Mouse (Mus musculus) cortical plate, adult 2 months (tissue): Measurements from ENCODE around the gene Pde10a. TPM values are rescaled to one million over a fixed set of nuclear protein-coding genes. Genes with fewer than 3 reads are reported as not detected.
A peak's percentile ranks its signal among the peaks of the same experiment; 100 is the strongest.

Experiments
- H3K27ac ChIP-seq: fragments of 200-500 bp; 2 replicates; pipeline ENCODE4 v1.5.1; 2012; ENCODE audit warnings: low read length, control low read depth, inconsistent platforms; ENCODE audit not compliant: insufficient read depth
- H3K4me1 ChIP-seq: fragments of 200-500 bp; 2 replicates; pipeline ENCODE4 v1.6.1; 2011; ENCODE audit warnings: low read length; ENCODE audit not compliant: control insufficient read depth, insufficient read depth
- H3K4me3 ChIP-seq: fragments of 200-500 bp; 2 replicates; pipeline ENCODE4 v1.5.1; 2011; ENCODE audit warnings: mild to moderate bottlenecking, low read length, control low read depth; ENCODE audit not compliant: insufficient read depth
- CTCF ChIP-seq: fragments of 200-500 bp; IDR thresholded peaks from 2 replicates; pipeline ENCODE4 v1.5.1; 2011; ENCODE audit warnings: mild to moderate bottlenecking, control low read depth, low read length; ENCODE audit not compliant: insufficient read depth; ENCODE audit errors: extremely low read depth
- POLR2A ChIP-seq: fragments of 200-500 bp; IDR thresholded peaks from 2 replicates; pipeline ENCODE4 v1.6.1; 2011; ENCODE audit warnings: mild to moderate bottlenecking, low read length, control low read depth; ENCODE audit not compliant: insufficient read depth; ENCODE audit errors: extremely low read depth
- polyA plus RNA-seq: library from polyadenylated mRNA; depleted of rRNA; stranded (reverse); fragments of >200 nt; gene quantifications from 2 replicates; pipeline ENCODE4 v1.2.3, GENCODE M21; 2012

Gene Pde10a
- polyA plus RNA-seq, 1 experiment: 71.9 TPM

DNA sequence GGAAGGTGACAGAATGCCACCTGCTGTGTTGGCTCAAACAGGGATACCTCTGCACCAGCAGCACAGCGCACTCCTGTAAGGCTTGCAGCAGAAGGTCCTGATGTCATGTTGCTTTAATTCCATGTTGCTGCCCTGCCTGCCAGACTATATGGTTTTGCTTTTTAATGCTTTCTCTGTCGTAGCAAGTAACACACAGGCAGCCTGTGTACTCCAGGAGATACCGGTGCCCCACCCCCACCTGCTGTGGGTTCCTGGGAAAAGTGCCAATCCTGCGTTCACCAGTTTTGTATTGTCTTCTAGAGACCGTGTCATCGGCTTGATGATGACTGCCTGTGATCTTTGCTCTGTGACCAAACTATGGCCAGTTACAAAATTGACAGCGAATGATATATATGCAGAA, 449.3 kb downstream of the Pde10a start:
- TF ChIP-seq POLR2A (no peak), CTCF (no peak)
- no peak overlapping the region for H3K27ac ChIP-seq
- no peak overlapping the region for H3K4me3 ChIP-seq
- no peaks in the 10 kb centered on the region for H3K4me1 ChIP-seq

DNA sequence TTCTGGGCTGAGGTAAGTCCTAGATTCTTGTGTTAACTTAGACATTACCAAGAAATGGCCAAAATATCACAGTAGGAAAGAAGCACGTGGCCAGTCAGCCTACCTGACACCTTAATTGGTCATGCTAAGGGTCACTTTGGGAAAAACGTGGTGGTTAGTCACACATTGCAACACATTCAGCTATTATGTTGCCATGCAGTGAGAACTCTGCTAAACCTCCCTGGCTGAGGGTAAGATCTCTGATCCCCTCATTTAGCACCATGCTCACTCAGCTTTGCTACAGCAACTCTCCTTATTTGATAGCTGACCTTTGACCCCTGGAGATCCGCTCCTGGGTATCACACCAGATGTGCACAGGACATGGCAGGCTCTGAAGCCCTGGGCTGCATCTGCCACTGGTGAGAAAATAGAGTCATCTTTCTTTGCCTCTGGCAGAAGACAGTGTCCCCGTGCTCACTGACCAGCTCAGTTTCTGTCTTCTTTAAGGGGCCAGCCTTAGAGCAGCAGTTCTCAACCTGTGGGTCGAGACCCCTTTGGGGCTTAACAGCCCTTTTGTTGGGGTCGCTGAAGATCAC, 449.7 kb downstream of the Pde10a start:
- Histone ChIP-seq H3K27ac (no peak overlapping the region), H3K4me1 (no peaks in the 10 kb centered on the region), H3K4me3 (no peak overlapping the region)
- TF ChIP-seq CTCF: no peak
- TF ChIP-seq POLR2A: no peak

DNA sequence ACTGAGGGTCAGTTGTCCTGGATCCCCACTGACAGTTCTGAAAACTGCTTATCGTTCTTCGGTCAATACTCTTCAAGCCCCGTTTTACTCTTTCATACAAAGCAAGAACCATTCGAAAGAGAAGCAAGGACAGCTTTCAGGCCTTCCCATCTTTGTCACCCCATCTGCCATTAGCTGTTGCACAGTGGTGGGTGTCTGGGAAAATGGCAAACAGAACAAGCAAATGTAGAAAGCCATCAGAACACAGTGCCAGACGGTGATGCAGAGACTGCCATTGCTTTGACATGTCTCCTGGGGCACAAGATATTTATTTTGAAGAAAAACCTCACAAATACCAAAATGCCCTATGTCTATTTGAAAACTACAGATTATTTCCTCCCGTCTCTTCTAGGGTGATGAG, 451.6 kb downstream of the Pde10a start:
- no peak overlapping the region for H3K27ac ChIP-seq
- TF ChIP-seq CTCF (no peak), POLR2A (no peak)
- H3K4me1 ChIP-seq: no peaks in the 10 kb centered on the region
- no peak overlapping the region for H3K4me3 ChIP-seq

DNA sequence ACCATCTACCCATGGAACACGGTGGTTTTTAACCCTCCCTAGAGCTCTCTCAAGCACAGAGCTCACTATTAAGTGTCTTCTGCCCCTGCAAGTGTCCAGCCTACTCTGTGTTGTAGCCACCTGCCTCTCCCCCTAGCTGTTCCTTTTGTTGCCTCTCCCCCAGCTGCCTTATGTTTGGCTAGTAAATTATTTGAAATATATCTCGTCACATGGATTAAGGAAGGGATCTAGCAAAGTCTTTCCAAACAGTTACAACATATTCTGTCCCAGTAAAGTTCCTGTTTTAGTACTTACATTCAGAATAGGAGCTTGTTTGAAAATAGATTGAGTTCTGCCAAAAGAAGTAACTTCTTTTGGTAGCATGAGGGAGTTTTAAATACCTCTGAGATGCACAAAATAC, 452.1 kb downstream of the Pde10a start:
- TF ChIP-seq CTCF (no peak), POLR2A (no peak)
- H3K27ac ChIP-seq: no peak overlapping the region

DNA sequence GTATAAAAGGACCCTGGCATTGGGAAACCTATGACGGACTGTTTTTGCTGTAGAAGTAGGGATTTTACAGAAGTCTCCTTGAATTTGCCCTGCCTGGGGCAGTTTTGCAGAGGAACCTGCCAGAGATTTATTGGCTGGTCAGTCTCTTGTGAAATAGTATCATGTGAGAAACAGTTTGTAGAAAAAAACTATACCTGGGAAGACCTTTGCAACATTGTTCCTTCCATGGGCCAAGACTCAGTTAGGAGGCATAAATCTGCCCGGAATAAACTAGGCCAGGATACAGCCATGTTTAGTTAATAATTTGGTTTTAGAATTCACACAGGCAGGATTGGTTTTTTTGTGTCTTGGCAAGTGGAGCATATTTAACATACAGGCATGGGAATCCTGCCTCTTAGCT, 458.4 kb downstream of the Pde10a start:
- TF ChIP-seq POLR2A (no peak), CTCF (no peak)
- peaks cover 4% of the 10 kb centered on the region; the same call in 1 of the 2 replicates for H3K4me1 ChIP-seq
- H3K4me3 ChIP-seq: no peak overlapping the region

More for the DNA sequence above, 452.1 kb downstream of the Pde10a start:
- no peaks in the 10 kb centered on the region for H3K4me1 ChIP-seq
- no peak overlapping the region for H3K4me3 ChIP-seq

DNA sequence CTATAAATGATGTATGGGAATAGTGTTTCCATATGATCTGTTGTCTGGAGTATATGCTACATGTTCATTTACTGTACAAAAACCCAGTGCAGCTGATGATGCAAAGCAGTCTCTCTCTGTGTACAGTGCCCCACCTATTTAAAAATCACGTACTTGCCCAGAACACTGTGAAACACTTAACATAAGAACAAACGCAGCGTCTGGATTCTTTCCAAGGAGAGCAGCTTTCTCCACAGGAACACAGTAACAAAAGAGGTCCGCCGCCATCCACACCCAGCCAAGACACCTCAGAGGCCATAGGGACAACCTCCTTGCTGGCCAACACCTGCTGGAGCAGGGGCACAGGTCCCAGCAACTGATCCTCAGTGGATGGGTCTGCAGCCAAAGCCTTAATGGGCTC, 460.5 kb downstream of the Pde10a start:
- H3K27ac ChIP-seq: no peak overlapping the region
- TF ChIP-seq CTCF: no peak
- TF ChIP-seq POLR2A: no peak
- peaks cover 4% of the 10 kb centered on the region for H3K4me1 ChIP-seq
- no peak overlapping the region for H3K4me3 ChIP-seq

More for the DNA sequence above, 458.4 kb downstream of the Pde10a start:
- H3K27ac ChIP-seq: no peak overlapping the region

DNA sequence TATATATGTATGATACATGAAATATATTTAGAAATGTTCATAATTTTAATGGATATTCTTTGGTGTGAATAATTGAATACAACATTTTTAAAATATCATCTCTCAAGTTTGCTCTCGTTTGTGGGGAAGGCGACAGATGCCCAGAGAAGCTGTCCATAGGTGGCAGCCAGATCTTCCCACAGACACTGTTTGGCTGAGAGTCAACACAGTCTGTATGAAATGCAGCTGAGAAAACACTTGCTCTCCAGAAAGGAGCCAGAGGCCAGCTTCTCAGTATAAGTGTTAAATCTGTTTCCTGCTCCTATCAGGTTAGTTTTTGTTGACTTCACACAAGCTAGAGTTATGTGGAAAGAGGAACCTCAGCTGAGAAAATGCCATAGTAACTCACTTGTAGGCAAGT, 461.4 kb downstream of the Pde10a start:
- no peak for TF ChIP-seq POLR2A
- TF ChIP-seq CTCF: no peak
- no peak overlapping the region for H3K27ac ChIP-seq
- peaks cover 4% of the 10 kb centered on the region for H3K4me1 ChIP-seq
- no peak overlapping the region for H3K4me3 ChIP-seq

DNA sequence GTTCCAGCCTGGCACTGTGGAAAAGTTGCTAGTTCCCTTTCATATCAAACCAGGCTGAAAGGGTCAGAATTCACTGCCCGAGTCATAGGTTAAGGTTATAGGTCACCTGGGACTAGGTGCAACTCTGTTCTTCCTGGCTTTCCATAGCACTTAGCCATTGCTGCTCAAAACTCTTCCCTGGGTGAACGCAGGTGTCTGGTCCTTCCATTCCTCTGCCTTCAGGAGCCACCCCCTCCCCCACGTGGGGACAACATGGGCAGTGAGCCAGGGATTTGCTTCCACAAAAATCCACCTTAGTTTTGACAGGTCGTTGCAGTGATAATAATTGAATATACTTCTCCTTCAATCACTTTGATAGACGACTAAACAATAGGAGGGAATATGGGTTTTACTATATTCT, 462.2 kb downstream of the Pde10a start:
- H3K27ac ChIP-seq: no peak overlapping the region
- no peak for TF ChIP-seq CTCF
- TF ChIP-seq POLR2A: no peak
- no peak overlapping the region for H3K4me3 ChIP-seq
- H3K4me1 ChIP-seq: peaks cover 4% of the 10 kb centered on the region

DNA sequence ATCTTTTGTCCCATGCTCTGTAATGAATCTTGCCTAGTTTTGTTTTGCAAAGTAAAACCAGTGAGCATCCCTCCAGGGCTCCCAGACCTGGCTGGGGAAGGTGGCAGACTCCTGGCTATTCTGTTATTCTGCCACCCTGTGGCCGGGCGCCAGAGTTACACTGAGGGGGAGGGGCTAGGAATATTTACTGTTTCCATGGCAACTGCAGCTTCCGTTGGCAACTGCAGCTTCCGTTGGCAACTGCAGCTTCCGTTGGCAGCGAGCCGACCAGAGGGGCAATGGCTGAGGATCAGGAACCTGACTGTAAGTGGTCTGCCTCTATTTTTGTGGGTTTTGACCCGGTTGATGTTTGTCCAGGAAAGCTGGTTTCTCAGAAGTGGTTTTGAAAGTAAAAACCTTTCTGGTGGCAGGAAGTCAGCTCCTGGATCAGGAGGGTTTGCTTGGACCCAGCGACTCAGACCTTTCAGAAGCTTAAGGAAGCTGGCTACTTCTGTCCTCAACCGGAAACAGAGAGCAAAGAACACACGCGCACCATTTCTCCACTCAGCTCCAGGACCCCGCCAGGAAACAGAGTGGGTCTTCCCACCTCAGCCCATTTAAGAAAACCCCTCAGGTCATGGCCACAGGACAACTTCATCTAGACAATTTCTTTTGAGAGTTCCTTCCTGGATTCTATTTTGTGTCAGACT, 463.1 kb downstream of the Pde10a start, which contains the start of gene 1700010I14Rik:
1700010I14Rik (plus strand) TSS at position 215 of the 689 bp plus-strand sequence.
- TF ChIP-seq CTCF: peak; percentile 33; the same call in 1 of the 2 replicates
- TF ChIP-seq POLR2A: 0 out of 2 replicates have a peak, but pooled peaks have one; percentile 14
- peaks cover 4% of the 10 kb centered on the region for H3K4me1 ChIP-seq
- peak within 1 kb of the TSS; percentile 27 for H3K4me3 ChIP-seq
- H3K27ac ChIP-seq: no peak within 1 kb of the TSS

DNA sequence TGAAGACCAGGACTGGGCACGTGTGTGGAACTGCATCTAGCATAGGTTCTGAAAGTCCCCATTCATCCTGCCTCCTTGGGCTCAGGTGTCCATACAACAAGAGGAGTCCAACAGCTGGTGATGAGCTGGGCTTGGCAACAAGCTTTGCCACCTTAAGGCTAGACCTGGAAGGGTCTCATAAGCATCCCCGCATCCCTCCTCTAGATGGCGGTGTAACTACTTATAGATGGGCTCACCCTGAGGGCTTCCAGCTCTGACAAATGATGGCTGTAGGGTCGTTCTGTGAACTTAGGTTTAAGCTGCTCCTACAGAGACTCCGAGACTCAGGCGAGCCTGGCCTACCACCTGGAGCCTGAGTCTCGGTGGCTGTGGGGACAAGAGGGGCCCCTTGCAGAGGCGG, 466.0 kb downstream of the Pde10a start:
- H3K27ac ChIP-seq: no peak overlapping the region
- H3K4me1 ChIP-seq: no peaks in the 10 kb centered on the region; the same call in 1 of the 2 replicates
- no peak overlapping the region for H3K4me3 ChIP-seq
- TF ChIP-seq POLR2A (no peak), CTCF (peak; percentile 46)
